Mouse (Mus musculus) midbrain, postnatal 0 days (tissue): ENCODE measurements at regions not wholly inside any gene's neighbourhood (a gene's known extent, or its start where the extent isn't known, plus 50 kb on each side); places are given as distances from the start of the nearest gene placed in this dataset.

Experiments
- ATAC-seq: fragments of 200-750 bp; cut with Nextera tagmentation; 2 replicates; pipeline ENCODE4 v1.8.0; 2017; ENCODE audit warnings: moderate number of reproducible peaks, mild to moderate bottlenecking, moderate TSS enrichment, moderate library complexity; ENCODE audit not compliant: low FRiP score
- DNase-seq: peaks from one replicate; pipeline ENCODE4 v3.0.0-alpha.2; 2015; ENCODE audit warnings: low spot score
- H3K27ac ChIP-seq: fragments of 300-500 bp; sonication (generic); 2 replicates; pipeline ENCODE4 v1.5.1; 2014; ENCODE audit warnings: low read depth, mild to moderate bottlenecking, low read length, mixed read lengths
- H3K27me3 ChIP-seq: fragments of 300-500 bp; sonication (generic); 2 replicates; pipeline ENCODE4 v1.6.1; 2014; ENCODE audit warnings: low read length, control low read depth, mixed read lengths; ENCODE audit not compliant: insufficient read depth
- H3K36me3 ChIP-seq: fragments of 300-500 bp; sonication (generic); 2 replicates; pipeline ENCODE4 v1.6.1; 2014; ENCODE audit warnings: low read length, control low read depth, mixed read lengths; ENCODE audit not compliant: insufficient read depth
- H3K4me1 ChIP-seq: fragments of 300-500 bp; sonication (generic); 2 replicates; pipeline ENCODE4 v1.6.1; 2014; ENCODE audit warnings: mild to moderate bottlenecking, control low read depth, antibody characterized with exemption, low read length, mixed read lengths; ENCODE audit not compliant: insufficient read depth
- H3K4me2 ChIP-seq: fragments of 300-500 bp; sonication (generic); 2 replicates; pipeline ENCODE4 v1.6.1; 2014; ENCODE audit warnings: low read depth, mild to moderate bottlenecking, low read length, mixed read lengths; ENCODE audit not compliant: poor library complexity, severe bottlenecking
- H3K4me3 ChIP-seq: fragments of 300-500 bp; sonication (generic); 2 replicates; pipeline ENCODE4 v1.5.1; 2014; ENCODE audit warnings: low read depth, mild to moderate bottlenecking, low read length, moderate library complexity
- H3K9ac ChIP-seq: fragments of 300-500 bp; sonication (generic); replicated peaks from 2 replicates; pipeline ENCODE4 v1.6.1; 2014; ENCODE audit warnings: mild to moderate bottlenecking, low read length, moderate library complexity, mixed read lengths; ENCODE audit not compliant: poor library complexity, severe bottlenecking
- H3K9me3 ChIP-seq: fragments of 300-500 bp; sonication (generic); 2 replicates; pipeline ENCODE4 v1.6.1; 2016; ENCODE audit warnings: low read length, control low read depth
- CTCF ChIP-seq: IDR thresholded peaks from 2 replicates; pipeline ENCODE4 v1.5.1; 2016; ENCODE audit warnings: antibody characterized with exemption, mild to moderate bottlenecking
- WGBS: fragments of 180-500 bp; shearing (Covaris S2); extraction: QIAGEN DNeasy Blood & Tissue Kit; methylation state at CpG from one replicate; pipeline ENCODE4 v1.1.7; 2014; 5-methylcytosine and 5-hydroxymethylcytosine counted together

GRCm38 (mm10) chr1:41121636-41122175, 316.3 kb downstream of the Tmem182 start:
- H3K4me1 ChIP-seq, result no peaks in the 10 kb centered on the region
- no peak overlapping the region for H3K9ac ChIP-seq
- DNase-seq, result no peak
- no peaks in the 10 kb centered on the region for H3K9me3 ChIP-seq
- H3K36me3 ChIP-seq, result no peaks in the 10 kb centered on the region
- WGBS, result 53% methylated on average over 5 of the region's 5 CpGs
- ATAC-seq, result no peak
- no peak overlapping the region for H3K4me2 ChIP-seq
- TF ChIP-seq CTCF, result no peak
- no peak overlapping the region for H3K27ac ChIP-seq
- H3K4me3 ChIP-seq, result no peak overlapping the region
- no peaks in the 10 kb centered on the region for H3K27me3 ChIP-seq

GRCm38 (mm10) chr1:41131410-41131809, 326.0 kb downstream of the Tmem182 start:
- no peak for ATAC-seq
- WGBS, result 12% methylated on average over 9 of the region's 9 CpGs
- DNase-seq, result no peak
- no peaks in the 10 kb centered on the region for H3K4me1 ChIP-seq
- no peak overlapping the region for H3K27ac ChIP-seq
- no peaks in the 10 kb centered on the region for H3K27me3 ChIP-seq
- H3K9me3 ChIP-seq, result no peaks in the 10 kb centered on the region
- no peak overlapping the region for H3K4me2 ChIP-seq
- TF ChIP-seq CTCF, result no peak
- H3K9ac ChIP-seq, result no peak overlapping the region
- H3K36me3 ChIP-seq, result no peaks in the 10 kb centered on the region
- no peak overlapping the region for H3K4me3 ChIP-seq

- TF ChIP-seq CTCF, result no peak
- H3K27me3 ChIP-seq, result no peaks in the 10 kb centered on the region
- H3K4me3 ChIP-seq, result no peak overlapping the region
- no peaks in the 10 kb centered on the region for H3K36me3 ChIP-seq
- no peak for ATAC-seq
- no peak overlapping the region for H3K4me2 ChIP-seq
- no peaks in the 10 kb centered on the region for H3K9me3 ChIP-seq
- no peaks in the 10 kb centered on the region for H3K4me1 ChIP-seq
- no peak overlapping the region for H3K9ac ChIP-seq
- DNase-seq, result no peak
- no peak overlapping the region for H3K27ac ChIP-seq
- 20% methylated on average over 1 of the region's 1 CpGs for WGBS
Measured at GRCm38 (mm10) chr1:41133143-41133542, 327.7 kb downstream of the Tmem182 start.

- TF ChIP-seq CTCF, result no peak
- Histone ChIP-seq H3K4me2 (no peak overlapping the region), H3K27ac (no peak overlapping the region), H3K9ac (no peak overlapping the region), H3K36me3 (no peaks in the 10 kb centered on the region), H3K4me1 (no peaks in the 10 kb centered on the region), H3K4me3 (no peak overlapping the region), H3K9me3 (no peaks in the 10 kb centered on the region), H3K27me3 (no peaks in the 10 kb centered on the region)
- ATAC-seq (no peak), DNase-seq (no peak)
- 47% methylated on average over 8 of the region's 8 CpGs for whole genome bisulfite sequencing
Measured at GRCm38 (mm10) chr1:41133946-41134345, 328.5 kb downstream of the Tmem182 start.

- 63% methylated on average over 2 of the region's 2 CpGs for WGBS
- Histone ChIP-seq H3K9ac (no peak overlapping the region), H3K4me3 (no peak overlapping the region), H3K4me2 (no peak overlapping the region), H3K9me3 (no peaks in the 10 kb centered on the region), H3K27ac (no peak overlapping the region), H3K36me3 (no peaks in the 10 kb centered on the region), H3K27me3 (no peaks in the 10 kb centered on the region), H3K4me1 (no peaks in the 10 kb centered on the region)
- TF ChIP-seq CTCF, result no peak
- ATAC-seq, result no peak
- no peak for DNase-seq
Measured at GRCm38 (mm10) chr1:41139725-41140124, 334.3 kb downstream of the Tmem182 start.

- Histone ChIP-seq H3K9me3 (no peaks in the 10 kb centered on the region), H3K9ac (no peak overlapping the region), H3K27ac (no peak overlapping the region), H3K27me3 (no peaks in the 10 kb centered on the region), H3K4me1 (no peaks in the 10 kb centered on the region), H3K4me3 (no peak overlapping the region), H3K36me3 (no peaks in the 10 kb centered on the region), H3K4me2 (no peak overlapping the region)
- ATAC-seq (no peak), DNase-seq (no peak)
- no peak for TF ChIP-seq CTCF
- 9% methylated on average over 1 of the region's 1 CpGs for WGBS
Measured at GRCm38 (mm10) chr1:41140542-41140941, 335.1 kb downstream of the Tmem182 start.
